Mouse (Mus musculus) cerebellum, adult 8-10 months (tissue): ENCODE results near the gene Rnf157.

Experiments
- DNase-seq: peaks from one replicate; pipeline ENCODE4 v3.0.0; 2022

Gene Rnf157

DNA sequence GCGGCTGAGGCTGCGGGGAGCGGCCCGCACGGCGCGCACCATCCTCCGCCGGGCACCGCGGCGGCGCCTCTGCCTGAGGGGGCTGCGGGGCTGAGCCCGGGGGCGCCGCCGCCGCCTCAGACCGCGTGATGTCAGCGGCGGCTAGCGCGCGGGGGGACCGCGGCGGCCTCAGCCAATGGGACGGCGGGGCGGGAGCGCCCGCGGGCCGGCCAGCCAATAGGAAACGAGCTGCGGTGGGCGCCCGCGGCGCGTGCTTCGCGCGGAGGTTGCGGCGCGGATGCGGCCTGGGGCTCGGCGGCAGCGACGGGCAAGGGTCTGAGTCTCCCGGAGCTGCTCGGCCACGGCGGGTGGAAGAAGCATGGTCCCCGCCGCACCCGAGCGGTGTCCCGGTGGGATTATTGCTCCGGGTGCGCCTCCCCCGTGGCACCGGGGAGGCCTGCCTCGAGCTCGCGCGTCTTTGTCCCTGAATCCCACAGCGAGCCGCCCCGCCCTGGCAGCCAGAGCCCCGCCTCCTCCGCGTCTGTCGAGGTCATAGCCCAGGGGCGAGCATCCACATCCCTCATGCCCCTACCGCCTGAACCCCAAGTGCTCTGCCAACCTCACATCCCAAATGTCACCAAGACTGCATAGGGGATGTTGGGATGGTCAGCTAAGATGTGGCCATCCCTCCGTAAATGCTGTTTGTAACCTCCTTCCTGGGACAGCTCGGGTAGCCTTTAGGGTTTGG is at the start of gene Rnf157:
Gene Rnf157, minus strand, starts transcription at position 129 of the 727 bp plus-strand sequence.
- DNase-seq, result peak; percentile 75

DNA sequence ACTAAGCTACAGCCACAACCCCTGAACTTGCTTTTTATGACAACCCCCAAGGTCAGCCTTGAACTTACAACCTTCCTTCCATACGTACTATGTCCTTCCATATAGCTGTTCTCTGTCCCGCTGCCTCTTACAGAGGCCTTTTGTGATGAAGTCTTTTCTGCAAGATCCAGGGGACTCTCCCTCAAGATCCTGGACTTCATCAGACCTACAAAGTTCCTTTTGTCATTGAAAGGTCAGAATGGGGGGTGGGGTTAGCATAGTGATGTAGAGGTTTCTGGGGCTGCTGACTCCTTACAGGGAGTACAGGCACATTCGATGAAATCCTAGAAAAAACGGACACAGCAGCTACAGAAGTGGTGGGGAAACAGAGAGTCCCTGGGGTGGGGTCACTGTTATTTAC is 47.0 kb upstream of the Rnf157 start:
- DNase-seq, result no peak

DNA sequence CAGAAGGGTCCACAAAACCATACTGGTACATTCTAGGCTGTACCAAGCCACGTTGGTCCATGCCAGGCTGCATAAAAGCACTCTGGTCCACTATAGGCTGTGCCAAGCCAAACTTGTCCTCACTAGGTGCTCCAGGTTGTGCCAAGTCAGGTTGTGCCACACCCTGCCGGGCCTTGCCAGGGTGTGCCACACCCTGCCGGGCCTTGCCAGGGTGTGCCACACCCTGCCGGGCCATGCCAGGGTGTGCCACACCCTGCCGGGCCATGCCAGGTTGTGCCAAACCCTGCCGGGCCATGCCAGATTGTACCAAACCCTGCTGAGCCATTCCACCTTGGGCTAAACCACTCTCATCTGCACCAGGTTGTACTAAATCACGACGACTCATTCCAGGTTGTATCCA is 43.4 kb upstream of the Rnf157 start:
- no peak for DNase-seq

DNA sequence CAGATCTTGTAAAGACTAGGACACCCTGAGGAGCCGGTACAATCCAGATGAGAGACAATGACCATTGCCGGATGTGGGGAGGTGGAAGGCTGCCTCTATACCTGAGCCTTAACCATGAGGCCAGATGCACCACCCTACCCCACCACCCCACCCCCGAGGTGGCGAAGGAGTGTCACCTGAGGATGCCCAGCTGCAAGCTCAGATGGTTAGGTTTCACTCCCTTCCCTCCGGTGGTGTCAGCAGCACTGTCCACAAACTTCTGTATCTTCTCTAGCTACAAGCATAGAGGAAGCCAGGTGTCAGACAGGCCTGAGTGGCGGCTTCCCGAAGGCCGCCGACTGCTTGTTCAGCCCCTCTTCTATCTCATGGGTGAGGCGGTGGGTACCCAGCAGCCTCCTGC is 41.1 kb upstream of the Rnf157 start:
- DNase-seq, result no peak

DNA sequence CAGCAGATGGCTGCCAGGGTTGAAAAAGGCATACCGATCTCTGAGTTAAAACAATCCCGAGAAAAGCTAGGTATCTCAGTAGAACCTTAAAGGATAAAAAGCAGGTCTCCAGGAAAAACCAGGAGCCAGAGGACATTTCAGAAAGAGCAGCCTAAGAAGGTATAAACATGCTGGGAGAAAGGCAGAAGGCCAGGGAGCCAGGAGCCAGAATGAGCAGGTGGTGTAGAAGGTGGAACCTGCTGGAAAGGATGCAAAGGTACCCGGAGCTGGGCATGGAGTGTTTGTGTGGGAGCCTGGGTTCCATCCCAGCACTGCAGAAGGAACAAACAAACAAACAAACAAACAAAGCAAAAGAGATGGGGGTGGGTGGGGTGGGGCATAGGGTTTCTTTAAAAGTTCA is 36.5 kb upstream of the Rnf157 start:
- DNase-seq, result no peak

DNA sequence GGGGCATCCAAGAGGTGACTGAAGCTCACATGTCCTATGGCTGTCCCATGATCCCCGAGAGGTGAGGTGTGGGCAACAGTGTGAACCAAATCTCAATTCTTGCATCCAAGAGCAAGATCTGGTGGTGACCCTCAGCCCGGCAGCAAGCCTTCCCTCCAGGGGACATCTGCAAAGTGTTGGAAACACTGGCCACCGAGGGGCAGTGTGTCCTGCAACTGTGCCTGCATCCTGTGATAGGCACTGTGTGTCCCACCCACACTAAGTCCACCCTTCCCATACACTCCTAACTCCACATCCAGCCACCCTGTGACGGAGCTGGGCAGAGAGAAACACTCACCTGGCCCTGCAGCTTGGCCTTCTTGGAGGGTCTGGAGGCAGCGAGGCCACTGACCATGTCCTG is 35.0 kb upstream of the Rnf157 start:
- no peak for DNase-seq

DNA sequence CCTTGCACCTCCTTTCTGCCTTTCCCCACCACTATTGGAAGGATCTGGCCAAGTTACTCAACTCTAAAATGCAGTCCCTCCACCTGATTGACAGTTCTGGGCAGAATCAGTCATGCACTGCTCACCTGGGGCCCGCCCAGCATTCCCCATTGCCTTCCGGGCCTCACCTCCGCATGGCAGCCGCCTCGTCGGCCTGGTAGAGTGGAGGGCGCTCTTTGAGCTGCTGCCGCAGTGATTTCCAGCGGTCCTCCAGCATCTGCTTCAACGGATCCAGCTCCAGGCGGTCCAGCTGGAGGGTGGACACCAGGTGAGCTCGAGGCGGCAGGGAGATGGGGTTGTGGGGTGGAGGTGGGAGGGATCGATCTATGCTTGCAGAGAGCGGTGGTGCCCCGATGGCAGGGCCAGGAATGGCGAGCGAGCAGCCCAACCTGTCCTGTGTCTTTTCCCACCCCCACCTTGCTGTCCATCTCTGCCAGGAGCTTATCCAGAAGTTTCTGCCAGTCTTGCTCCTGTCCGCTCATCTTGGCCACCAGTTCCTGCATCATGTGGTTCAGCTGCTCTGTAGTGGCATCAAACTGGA is 33.6 kb upstream of the Rnf157 start:
- DNase-seq, result no peak

DNA sequence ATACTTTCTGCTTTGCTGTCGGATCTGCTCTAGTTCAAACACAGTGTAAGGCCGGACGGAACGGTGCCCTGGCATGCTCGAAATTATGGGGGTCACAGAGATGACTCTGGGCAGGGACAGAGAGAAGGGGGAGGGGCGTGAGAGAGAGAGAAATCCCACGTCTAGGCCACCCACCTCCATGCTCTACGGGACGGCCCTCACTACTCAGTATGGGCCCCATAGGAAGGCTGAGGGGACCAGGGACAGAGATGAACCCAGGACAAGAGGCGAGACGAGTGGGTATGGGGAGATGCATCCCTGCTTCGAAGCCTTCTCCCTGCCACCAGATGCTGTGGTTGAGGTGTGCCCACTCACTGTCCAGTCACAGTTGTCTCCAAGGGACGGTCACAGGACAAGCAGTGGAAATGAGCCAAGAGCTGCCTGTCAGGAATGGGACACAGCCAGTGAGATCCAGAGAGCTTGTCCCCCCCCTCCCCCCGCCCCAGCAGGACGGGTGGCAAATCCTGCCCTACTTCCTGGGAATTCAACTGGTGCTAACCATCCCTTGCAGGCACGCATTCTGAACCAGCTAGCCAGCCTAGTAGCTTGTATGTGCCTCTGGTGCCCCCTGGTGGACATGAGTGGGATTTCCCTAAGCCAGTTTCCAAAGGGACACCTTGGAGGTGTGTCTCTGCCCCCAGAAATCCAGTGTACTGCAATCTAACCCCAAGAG is 32.9 kb upstream of the Rnf157 start:
- peak; percentile 94 for DNase-seq

DNA sequence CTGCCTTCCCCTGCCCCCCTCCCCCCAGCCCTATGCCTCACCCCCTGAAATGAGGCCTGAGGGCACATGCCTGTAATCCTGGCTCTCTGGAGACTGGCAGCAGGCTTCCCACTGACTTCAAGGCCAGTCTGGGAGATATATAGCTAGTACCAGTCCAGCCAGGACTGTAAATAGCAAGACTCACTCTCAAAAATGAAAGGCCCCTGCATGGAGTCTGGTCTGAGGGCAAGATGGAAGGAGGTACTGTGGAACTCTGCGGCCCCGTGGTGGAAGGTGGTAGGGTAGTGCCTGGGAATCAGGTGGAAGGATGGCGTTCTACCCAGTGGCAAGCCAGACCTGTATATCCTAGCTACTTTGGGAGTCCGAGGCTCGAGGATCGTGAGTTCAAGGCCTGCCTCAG is 31.1 kb upstream of the Rnf157 start:
- DNase-seq, result no peak

DNA sequence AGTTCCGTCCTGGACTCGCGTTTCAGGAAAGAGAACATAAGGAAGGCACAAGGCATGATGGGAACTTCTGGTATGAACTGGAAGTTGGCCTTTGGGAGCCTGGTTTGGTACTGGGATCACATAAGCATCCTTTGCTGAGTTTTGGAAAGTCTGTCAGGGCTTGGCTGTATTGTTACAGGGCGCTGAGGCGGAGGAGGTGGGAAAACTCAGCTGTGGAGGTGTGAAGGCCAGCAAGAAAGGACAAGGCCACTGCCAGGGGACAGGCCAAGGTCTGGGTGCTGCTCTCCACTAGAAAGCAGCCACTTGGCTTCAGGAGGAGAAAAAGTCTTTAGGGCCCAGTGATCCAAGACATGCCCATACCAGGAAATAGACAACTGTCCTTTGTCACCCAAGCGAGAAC is 30.5 kb upstream of the Rnf157 start:
- no peak for DNase-seq

DNA sequence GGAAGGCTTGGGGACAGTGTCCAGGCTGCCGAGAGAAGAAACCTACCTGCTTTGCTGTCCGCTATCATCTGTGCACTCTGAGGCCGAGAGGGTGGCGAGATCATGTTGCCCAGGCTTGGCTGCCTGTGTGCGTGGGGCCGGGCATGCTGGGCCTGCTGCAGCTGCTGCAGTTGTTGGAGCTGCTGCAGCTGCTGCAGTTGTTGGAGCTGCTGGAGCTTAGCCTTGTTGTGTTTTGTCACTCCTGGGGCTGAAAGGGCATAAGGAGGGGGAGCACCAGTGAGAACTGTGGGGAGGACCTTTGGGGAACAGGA is 30.0 kb upstream of the Rnf157 start:
- DNase-seq, result no peak

DNA sequence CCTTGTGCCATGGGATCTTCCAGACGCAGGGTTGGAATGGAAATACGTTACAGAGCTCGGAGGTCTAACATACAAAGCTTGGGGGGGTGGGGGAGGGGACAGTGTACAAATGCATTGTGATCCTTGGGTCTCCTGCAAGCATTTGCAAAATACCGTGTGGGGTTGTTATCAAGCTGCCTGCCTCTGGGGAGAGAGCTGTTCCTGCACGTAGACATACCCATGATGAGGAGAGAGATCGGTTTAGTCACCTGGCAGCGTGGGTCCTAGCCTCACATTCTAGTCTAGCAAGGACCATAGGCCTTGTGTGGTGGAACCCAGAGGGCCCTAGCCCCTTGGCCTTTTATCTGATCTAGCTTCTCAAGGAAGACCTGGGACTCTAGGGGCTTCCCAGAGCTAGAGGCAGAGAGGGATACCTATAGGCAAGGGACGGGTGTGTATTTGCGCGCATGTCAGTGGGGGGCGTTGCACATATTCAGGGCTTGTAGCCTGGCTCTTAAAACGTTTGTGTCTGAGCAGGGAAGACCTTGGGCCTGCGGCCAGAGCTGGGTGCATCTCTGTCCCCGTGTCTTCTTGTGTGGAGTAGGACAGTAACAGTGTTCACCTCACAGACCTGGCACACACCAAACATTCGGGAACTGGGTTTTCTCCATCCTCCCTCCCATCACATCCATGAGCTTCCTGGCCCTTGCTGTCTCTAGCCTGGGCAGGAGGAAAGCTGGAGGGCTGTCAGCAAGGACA is 29.5 kb upstream of the Rnf157 start:
- DNase-seq, result no peak

DNA sequence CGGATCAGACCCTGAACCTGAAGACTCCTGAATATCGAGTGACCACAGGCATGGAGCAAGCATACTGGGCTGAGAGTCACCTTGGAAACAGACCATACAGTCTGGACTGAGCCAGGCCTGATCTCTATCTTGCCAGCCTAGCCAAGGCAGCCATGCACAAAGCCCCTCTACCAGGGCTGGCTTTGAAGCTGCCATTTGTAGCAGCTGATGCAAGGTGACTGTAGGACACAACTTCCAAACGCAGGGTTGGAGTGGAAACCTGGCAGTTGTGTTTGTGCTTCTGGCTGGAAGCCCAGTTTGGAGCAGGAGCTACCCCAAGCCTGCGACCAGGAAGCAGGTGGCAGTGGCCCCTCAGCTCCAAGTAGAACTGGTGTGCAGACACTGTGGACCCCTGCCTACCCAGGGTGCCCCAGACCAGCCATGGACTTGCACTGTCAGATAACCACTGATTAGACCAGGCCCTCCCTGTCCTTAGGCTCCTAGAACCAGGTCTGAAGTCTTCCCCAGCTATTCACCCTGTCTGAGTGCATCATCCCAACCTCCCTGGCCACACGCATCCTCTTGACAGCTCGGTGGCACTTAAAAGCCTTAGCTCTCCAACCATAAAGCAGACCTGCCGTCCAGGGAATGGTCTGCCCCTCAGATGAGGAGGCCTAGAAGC is 27.7 kb upstream of the Rnf157 start:
- no peak for DNase-seq

DNA sequence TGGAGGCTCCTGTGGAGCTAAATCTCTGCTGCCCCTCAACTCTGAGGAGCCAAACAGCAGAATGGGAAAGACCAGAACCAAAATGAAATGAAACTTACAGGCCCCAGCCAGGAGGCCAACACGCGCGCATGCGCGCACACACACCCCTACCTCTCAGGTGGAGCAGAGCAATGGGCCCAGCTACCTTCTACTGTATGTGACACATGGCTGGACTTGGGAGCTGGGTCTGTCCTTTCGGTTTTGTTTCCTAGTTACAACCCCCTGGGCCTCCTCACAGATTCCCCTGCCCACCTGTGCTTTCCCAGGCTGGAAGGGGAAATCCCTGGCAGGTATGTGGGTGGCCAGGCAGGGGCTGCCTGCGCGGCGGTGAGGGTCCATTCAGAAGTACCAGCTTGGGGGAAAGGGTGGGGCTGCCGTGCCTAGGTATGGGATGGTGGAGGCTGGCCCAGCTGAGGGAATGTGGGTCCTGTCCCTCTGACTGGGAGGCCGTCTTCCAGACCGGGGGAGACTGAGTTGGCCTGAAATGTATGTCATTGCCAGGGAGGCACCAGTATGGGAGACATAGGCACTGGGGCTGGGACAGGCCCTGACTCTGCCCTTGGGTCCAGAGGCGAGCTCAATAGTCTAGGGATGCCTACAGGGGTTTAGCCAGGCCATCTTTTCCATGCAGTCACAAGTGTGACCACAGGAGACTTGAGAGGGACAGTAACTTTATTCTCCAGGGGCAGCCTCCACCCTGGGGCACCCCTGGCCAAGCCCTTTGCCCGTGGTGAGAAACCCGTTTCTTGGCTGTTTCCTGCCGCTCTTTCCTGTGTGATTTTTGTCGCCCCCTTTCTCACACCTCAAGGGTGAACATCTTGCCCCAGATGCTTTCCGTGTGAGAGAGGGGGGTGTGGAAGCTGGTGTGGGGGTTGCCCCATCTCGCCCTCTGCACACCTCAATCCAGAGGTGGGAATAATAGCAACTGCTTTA is 26.7 kb upstream of the Rnf157 start:
- DNase-seq, result no peak

DNA sequence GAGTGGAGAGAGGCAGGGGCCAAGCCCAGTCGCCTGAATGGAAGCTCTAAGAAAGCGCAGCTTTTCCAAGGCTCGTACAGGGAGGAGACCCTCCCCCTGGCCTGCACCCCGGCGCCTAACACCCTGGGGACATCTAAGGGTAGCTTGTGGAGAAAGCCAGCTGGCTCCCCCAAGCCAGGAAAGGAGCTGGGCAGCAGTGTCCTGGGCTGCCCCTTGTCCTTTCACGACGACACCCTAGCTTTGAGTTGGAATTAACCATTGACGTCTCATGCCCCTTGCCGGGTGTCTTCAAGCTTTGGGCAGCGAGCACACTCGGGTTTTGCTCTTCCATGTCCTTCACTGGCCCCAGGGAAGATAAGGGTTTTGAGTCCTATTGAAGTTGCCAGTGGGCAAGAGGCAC is 24.7 kb upstream of the Rnf157 start:
- DNase-seq, result no peak

DNA sequence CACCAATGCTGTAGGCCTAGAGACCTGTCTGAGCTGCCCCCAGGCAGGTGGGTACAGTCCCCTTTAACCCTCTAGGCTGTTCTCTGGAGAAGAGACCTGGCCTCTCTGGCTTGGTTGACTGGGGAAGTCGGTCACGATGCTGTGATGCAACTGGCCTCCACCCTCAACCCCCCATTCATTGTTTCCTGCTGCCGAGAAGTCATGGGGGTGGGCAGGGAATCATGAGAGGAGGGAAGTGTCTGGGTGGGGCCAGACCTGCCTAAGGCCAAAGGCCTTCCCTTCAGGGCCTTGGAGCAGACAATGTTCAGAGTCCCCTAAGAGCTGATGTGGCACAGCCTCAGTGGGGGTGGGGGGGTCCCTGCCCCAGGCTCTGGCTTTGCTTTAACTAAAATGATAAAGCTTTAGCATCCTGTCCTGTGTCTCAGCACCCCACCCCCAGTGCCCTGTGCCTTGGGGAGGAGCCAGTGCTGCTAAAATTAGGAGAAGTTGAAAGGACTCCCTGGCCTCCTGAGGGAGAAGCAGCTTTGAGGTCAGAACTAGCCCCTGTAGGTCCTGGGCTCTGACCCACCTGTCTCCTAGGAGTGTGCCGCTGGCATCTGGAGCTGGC is 24.0 kb upstream of the Rnf157 start:
- no peak for DNase-seq

DNA sequence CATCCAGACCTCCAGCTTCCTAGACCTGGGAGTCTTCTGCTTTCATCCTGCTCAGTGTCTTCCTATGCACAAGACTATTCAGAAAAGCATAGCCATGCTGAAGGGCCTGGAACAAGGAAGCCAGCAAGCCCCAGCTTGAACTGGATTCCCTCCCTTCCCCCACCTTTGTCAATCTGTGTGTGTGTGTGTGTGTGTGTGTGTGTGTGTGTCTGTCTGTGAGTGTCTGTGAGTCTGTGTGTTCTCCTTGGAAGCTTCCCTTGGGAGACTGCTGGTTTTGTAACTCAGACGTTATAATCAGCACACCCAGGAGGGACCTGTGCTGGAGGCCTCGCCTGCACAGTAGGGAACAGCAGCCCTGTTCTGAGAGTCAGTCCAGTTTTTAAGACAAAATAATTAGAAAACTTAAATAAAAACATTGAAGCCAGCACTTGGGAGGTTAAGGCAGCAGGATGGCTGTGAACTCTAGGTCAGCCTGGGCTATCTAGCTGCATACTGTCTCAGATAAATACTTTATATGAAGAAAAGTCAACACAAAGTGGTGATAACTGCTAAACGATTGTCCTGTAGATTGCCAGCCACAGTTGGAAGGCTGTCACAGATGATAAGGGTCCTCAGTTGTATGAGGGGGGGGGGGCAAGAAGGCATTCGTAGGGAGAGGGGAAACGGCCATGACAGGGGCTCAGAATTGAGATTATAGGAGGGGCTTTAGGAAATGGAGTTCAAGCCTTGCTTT is 23.3 kb upstream of the Rnf157 start:
- no peak for DNase-seq

DNA sequence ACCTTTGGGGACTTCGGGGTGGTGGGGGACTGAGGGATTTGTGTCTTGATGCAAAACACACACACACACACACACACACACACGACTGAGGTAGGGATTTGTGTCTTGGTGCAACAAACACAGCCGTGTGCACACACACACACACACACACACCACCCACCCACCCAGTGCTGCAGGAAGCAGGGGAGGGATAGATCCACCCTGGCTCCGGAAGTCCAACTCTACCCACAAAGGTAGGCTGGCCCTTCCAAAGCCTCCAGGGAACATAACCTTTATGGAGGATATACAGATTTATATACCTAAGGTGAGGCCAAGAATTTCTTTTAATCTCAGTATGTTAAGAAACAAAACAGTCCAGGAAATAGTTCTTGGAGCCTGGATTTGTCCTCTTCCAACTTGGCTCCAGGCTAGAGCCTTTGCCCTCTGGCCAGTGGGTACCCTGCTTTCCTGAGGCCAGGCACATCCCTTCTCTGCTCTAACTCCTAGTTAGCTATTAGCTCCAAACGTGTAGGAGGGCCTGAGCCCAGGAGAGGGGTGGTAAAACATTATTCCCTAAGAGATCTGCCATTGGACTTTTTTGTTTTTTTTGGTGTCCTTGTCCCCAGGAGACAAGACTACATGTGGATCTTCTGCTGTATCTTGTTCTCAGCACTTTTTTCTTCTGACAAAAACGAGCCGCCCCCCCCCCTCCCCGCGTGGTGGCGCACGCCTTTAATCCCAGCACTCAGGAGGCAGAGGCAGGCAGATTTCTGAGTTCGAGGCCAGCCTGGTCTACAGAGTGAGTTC is 22.3 kb upstream of the Rnf157 start:
- DNase-seq, result no peak

DNA sequence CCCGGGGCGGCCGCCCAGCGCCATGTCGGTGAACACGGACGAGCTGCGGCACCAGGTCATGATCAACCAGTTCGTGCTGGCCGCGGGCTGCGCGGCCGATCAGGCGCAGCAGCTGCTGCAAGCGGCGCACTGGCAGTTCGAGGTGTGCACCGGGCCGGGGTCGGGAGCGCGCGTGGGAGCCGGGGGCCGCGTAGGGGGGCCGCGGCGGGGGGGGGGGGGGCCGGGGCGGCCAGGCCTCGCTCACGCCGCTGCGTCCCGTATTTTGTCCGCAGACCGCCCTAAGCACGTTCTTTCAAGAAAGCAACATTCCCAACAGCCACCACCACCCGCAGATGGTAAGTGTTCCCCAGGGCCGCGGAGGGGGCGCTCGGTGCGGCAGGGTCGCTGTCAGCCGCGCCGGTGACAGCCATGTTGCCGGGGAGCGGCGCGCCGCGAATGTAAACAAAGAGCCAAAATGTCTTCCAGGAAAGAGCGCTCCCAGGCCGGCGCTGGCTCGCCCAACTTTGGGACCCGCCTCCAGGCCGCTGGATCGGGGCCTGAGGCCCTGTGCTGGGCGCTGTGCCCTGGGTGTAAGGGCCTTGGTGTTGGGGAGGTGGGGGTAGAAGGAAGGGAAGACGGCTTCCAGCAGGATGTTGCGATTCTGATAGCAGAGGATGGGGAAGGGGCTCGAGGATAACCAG is 21.6 kb upstream of the Rnf157 start:
- DNase-seq, result peak; percentile 40
